Mouse (Mus musculus): ENCODE measurements around the gene Mymx. TPM values are rescaled to one million over a fixed set of nuclear protein-coding genes. Genes with fewer than 3 reads are reported as not detected.
A peak's percentile ranks its signal among the peaks of the same experiment; 100 is the strongest.

The Mymx gene
- polyA plus RNA-seq, 1 experiment from 2014 or later = 1.7 TPM

DNA sequence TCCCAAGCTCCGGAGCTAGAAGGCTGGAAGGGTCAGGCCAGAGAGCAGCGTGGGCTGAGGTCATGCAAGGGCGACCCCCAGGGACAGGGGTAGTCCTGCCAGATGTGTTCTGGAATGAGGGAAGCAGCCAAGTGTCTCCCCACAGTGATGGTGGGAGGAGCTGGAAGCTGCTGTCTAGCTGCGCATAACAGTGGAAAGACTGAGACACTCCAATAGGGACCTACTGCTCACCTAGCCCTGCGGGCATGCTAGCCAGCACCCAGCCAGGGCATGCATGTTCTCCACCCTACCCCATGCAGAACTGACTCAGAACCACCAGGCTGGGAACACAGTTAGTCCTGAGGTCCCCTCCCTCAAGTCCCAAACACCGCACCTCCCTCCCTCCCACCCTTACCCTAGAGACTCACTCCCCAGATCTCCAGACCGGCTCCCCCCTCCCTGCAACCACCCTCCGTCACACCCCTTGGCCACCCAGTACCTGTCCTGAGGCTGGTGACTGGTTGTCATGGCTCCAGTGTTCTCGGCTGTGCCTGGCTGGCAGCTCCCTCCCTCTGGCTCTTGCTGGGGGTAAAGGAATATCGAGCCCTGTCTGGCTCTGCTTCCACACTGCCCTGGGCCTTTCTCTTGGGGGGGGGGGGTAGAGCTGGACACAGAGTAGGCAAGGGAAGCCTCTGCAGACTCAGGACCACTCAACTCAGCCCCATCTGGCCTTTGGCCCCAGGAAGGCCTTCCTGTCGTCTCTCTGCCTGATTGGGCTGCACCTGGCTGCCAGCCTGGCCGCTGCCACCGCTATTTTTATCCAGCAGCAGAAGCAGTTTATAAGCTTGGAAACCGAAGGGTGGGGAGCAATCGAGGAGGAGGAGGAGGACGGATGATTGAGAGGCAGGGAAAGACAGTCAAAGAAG is 9.9 kb downstream of the Mymx start:
- peak; percentile 30 for DNase-seq (ENCODE audit: low spot score)

GRCm38 (mm10) chr17:45590410-45590809 is 11.5 kb downstream of the Mymx start:
- no peak for DNase-seq (ENCODE audit: low spot score)

- DNase-seq (ENCODE audit: low spot score) = no peak
These were observed 12.1 kb downstream of the Mymx start for GRCm38 (mm10) chr17:45589844-45590243.

GRCm38 (mm10) chr17:45589236-45589635 is 12.7 kb downstream of the Mymx start:
- DNase-seq (ENCODE audit: low spot score) = no peak

- no peak for DNase-seq (ENCODE audit: low spot score)
These were observed 13.5 kb downstream of the Mymx start for GRCm38 (mm10) chr17:45588370-45588769.

DNA sequence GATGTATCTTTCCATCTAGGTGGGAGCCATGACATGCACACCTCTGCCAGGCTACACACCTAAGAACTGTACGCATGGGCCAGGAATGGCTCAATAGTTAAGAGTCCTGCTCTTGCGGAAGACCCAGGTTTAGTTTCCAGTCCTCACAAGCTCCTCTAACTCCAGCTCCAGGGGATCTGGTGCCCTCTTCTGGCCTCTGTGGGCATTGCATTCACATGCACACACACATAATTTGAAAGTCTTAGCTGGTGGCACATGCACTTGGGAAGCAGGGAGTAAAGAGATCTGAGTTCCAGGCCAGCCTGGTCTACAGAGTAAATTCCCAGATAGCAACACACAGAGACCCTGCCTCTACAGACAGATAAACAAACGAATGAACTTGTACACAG is 15.5 kb downstream of the Mymx start:
- DNase-seq (ENCODE audit: low spot score) = peak; percentile 26

DNA sequence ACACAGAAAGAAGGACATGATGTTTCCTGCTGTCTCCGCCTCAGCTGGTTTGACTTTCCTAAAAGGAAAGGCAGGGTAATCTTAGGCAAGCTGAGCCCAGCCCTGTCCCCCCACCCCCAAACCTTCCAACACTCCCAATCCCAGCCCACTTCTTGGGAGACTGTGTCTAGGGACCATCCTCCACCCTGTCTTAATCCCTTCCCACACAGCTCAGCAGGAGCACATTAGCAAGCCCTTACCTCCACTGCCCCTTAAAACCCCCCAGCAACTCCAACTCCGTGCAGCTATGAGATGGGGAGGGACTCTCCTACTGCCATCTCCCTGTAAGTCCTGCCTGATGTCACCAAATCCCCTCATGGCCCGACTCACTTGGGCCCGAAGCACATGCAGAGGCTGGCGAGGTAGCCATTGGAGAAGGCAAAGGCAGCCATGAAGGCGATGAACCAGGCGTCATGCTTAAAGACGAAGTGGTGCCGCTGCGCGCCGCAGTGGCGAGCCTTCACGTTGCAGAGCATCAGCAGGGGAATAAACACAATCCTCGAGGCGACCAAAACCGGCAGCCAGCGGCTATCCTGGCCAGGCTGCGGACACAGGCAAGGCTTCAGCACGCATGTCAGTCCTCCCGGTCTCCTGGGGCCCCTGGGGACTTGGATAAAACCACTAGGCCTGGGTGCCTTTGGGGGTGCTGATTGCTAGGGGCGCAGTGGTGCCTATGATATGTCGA is 16.0 kb downstream of the Mymx start:
- peak; percentile 5 for DNase-seq (ENCODE audit: low spot score)

DNA sequence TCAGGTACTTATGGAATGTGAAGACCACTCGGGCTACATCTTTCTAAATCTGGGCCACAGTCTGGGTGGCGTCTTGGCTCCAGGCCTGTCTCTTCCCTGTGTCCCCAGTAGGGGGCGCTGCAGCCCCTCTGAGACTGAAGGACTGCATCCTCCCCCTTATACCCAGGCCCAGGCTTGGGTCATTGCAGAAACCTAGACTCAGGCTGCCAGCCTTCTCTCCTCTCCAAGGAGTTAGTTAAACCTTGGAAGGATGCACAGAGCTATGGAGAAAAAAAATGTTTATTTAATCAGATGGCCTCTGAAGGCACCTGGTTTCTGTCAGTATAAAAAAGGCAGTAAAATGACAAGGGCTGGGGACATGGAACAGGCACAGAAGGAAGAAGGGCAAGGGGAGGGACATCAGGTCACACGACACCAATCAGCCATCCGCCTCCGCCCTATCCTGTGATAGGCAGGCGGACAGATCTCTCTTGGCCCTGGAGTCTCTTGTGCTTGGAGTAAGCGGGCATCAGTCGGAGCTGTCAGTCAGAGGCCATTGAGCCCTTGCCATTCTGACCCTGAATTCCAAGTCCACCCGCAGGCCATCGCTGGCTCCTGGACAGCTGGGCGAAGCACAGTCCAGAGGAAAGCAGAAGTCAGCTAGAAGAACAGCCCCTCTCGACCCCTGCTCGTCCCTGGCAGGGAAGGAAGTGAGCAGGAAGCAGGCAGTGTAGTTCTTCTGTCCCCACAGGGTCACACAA is 16.8 kb downstream of the Mymx start:
- peak; percentile 75 for DNase-seq (ENCODE audit: low spot score)

GRCm38 (mm10) chr17:45584096-45584896 is 17.6 kb downstream of the Mymx start:
- DNase-seq (ENCODE audit: low spot score) = no peak

DNA sequence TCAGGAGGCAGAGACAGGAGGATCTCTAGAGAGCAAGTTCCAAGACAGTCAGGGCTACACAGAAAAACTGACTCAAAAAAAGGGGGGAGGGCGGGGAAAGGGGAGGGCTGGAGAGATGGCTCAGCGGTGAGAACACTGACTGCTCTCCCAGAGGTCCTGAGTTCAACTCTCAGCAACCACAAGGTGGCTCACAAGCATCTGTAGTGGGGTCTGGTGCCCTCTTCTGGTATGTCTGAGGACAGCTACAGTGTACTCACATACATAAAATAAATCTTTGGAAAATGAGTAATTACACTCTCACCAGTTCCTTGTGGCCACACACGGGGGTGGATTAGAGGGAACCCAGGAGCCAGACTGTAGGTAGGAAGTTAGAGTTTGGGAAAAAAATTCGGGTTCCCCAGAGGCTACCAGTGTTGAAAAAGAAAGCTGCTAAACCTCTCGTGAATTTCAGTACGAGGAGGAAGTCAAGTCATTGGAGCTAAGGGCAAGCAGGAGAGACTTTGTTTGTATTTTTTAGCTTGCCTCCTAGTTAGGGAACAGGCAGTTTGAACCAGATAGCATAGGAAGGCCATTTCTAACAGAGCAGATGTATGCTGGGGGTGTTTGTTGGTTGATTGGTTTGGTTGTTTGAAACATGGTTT is 19.1 kb downstream of the Mymx start:
- DNase-seq (ENCODE audit: low spot score) = peak; percentile 49

DNA sequence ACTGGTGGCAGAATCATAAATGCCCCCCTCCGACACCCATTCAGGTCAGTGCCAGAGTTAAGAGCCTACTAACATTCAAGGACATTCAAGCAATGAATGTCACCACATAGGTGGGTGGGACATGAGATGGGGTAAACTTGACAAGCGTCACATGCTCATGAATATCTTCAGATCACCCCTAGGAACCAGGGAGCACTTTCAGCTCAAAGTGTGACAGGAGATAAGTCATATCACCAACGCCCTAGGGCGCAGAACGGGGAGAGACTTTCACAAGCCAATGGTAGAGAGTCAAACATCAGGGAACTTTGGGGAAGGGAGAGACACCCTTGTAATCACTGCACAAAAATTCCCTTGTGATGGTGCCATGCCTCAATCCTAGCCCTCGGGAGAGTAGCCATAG is 19.7 kb downstream of the Mymx start:
- DNase-seq (ENCODE audit: low spot score) = no peak

GRCm38 (mm10) chr17:45581567-45581983 is 20.3 kb downstream of the Mymx start:
- peak; percentile 83 for DNase-seq (ENCODE audit: low spot score)

DNA sequence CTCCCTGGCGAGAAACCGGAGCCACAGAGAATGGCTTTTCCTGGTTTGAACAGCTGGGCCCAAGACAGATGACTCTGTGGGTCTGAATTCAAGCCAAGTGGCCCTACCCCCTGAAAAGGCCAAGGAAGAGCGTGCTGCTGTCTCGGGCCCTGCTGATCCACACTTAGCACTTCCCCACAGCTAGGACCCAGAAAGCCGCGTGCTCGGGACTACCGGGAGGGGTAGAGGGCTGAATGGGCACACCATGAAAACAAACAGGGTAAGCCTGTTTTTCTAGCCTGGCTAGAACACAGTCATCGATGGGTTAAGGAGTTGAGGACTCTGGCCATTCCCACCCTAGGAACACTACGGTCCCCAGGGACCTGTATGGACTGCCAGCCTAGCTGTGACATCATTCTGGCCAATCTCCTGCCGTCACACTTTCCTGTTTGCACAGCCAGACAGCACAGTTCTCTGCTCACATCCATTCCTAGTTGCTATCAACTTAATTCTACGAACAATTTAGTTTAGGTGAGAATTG is 20.9 kb downstream of the Mymx start:
- DNase-seq (ENCODE audit: low spot score) = no peak

DNA sequence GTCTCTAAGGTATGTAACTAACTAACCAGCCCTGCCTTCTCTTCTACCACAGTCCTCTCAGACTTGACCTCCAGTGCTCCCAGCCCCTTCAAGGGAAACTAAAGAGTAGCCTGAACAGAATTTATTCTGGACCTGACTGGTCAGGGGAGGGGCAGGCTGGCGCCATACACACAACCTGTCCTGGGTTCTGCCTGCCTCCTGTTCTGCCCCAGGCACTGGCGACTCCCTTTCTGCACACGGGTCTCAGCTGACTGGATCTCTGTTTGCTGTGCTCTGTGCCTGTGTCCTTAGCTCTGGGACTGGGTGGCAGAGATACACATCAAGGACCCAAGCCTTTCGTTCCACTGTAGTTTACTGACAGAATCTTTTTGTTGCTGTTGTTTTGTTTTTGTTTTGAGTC is 22.3 kb downstream of the Mymx start:
- DNase-seq (ENCODE audit: low spot score) = no peak

DNA sequence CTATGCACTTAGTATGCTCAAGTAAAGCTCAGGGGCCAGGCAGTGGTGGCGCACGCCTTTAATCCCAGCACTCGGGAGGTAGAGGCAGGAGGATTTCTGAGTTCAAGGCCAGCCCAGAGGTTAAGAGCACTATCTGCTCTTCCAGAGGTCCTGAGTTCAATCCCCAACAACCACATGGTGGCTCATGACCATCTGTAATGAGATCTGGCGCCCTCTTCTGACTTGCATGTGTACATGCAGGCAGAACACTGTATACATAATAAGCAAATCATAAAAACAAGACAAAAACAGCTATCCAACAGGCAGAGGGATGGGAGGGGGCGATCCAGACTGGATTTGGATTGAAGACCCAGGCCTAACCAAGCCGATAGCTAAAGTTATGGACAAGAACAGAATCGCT is 23.1 kb downstream of the Mymx start:
- DNase-seq (ENCODE audit: low spot score) = peak; percentile 57

DNA sequence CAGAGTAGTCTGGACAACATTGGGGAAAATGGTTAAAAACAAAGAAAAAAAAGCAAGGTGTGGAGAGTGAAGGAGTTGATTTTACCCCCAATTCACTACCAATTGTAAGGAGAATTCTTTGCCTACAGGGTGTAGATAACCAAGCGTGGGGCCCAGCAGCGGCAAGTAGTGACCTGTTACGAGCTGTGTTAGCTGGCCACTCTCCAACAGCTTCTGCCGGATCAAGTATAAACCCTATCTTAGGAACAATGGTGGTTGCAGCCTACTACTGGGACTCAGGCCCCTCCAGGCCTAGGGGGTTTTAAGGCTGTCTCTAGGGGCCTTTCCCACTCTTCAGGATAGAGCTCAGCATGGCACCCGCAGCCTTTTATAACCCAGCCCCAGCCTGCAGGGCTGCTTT is 23.7 kb downstream of the Mymx start:
- no peak for DNase-seq (ENCODE audit: low spot score)

DNA sequence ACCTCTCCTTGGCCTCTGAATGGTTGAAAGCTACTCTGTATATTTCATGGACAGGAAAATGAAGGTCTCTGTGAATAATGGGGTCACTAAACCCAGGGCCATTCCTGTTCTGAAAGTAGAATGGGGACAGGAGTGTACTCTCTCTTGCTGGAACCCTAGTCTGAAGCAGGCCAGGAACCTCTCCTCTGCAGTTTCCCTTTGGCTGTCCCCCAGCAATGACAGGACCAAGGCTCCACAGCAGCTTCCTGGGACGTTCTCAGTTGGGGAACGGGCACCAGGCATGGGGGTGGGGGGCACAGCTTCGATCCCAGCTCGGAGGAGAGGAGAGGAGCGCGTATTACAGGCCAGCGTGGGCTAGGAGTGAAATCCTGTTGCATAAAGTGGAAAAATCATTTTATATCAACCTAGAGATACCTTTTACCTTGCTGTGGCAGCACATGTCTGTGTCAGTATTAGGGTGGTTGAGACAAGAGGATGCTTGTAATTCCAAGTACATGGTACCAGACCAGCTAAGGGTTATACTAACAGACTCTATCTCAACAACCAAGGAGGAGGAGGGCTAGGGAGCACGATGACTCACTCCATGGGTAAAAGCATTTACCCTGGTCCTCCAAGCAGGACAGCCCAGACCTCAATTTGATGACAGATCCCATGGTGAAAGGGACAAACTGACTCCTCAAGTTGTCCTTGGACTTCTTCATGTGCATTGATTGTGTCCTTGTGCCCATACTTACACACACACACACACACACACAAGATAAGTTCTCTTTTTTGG is 26.6 kb downstream of the Mymx start:
- DNase-seq (ENCODE audit: low spot score) = no peak

DNA sequence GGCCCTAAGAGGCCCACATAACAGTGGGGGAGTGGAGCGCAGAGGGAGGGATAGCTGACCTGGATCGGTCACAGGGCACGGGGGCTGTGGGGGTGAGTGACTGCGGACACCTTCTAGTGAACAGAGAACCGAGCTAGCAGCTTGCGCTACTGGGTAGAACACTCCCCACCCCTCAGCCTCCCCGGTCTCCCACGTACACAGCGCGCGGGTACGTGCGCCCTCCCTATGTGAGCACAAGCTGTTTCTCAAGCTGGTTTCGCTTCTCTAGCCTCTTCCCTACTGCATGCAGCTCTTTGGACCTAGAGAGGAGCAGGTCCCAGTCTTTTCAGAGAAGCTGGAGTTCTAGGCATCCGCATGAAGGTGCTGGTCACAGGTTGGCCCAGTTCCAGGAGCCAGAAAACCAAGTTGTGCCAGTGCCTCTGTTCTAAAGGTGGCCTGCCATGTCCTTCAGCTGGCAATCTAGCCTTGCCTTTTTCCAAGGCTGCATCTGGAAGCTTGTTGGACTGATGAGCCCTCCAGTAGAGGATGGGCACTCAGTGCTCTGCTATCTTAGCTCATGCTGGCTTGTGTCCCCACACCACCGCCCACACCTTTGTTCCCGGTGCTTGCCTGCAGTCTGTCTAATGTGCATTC is 27.7 kb downstream of the Mymx start:
- peak; percentile 80 for DNase-seq (ENCODE audit: low spot score)

DNA sequence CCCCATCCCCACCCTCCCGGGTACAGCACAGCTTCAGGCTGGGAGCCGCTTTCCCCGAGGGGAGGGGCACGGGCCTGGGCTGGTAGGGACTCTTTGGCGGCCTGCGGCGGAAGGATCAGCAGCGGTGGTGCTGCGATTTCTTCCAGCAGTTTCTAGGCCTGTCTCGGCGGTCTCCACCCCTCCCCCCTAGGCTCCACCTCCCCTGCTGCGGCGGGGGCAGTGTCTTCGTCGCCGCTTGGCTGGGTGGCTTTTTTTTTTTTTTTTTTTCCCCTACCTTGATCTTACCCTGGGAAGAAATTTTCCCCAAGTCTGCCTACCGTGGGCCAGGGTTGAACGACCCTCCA is 28.1 kb downstream of the Mymx start:
- peak; percentile 95 for DNase-seq (ENCODE audit: low spot score)

Data from thymus, postnatal 0 days (tissue).